Mouse (Mus musculus) neural tube, embryonic 11.5 days (tissue): Measurements from ENCODE around the gene Mlc1. TPM values are rescaled to one million over a fixed set of nuclear protein-coding genes. Genes with fewer than 3 reads are reported as not detected.

Experiments
- ATAC-seq: fragments of 200-750 bp; cut with Nextera tagmentation; 2 replicates; pipeline ENCODE4 v1.8.0; 2017; ENCODE audit warnings: moderate number of reproducible peaks, mild to moderate bottlenecking, moderate TSS enrichment, moderate library complexity; ENCODE audit not compliant: insufficient read depth, low FRiP score, low TSS enrichment
- DNase-seq: peaks from one replicate; pipeline ENCODE4 v3.0.0-alpha.2; 2015; ENCODE audit warnings: low spot score
- H3K27ac ChIP-seq: fragments of 300-500 bp; sonication (generic); 2 replicates; pipeline ENCODE4 v1.5.1; 2014; ENCODE audit warnings: low read depth, mild to moderate bottlenecking, low read length
- H3K27me3 ChIP-seq: fragments of 300-500 bp; sonication (generic); 2 replicates; pipeline ENCODE4 v1.6.1; 2014; ENCODE audit warnings: mild to moderate bottlenecking, low read length, mixed read lengths; ENCODE audit not compliant: control insufficient read depth, insufficient read depth
- H3K36me3 ChIP-seq: fragments of 300-500 bp; sonication (generic); 2 replicates; pipeline ENCODE4 v1.6.1; 2014; ENCODE audit warnings: mild to moderate bottlenecking, low read length, moderate library complexity, mixed read lengths; ENCODE audit not compliant: control insufficient read depth, insufficient read depth
- H3K4me1 ChIP-seq: fragments of 300-500 bp; sonication (generic); 2 replicates; pipeline ENCODE4 v1.6.1; 2014; ENCODE audit warnings: low read length, mixed read lengths; ENCODE audit not compliant: control insufficient read depth, insufficient read depth
- H3K4me2 ChIP-seq: fragments of 300-500 bp; sonication (generic); 2 replicates; pipeline ENCODE4 v1.6.1; 2014; ENCODE audit warnings: low read depth, mild to moderate bottlenecking, moderate library complexity
- H3K4me3 ChIP-seq: fragments of 300-500 bp; sonication (generic); 2 replicates; pipeline ENCODE4 v1.5.1; 2014; ENCODE audit warnings: low read depth, low read length
- H3K9ac ChIP-seq: fragments of 300-500 bp; sonication (generic); 2 replicates; pipeline ENCODE4 v1.6.1; 2014; ENCODE audit warnings: mild to moderate bottlenecking, low read length
- H3K9me3 ChIP-seq: fragments of 300-500 bp; sonication (generic); 2 replicates; pipeline ENCODE4 v1.6.1; 2016; ENCODE audit warnings: low read length; ENCODE audit not compliant: control insufficient read depth
- WGBS: fragments of 180-500 bp; shearing (Covaris S2); extraction: QIAGEN DNeasy Blood & Tissue Kit; methylation state at CpG from one replicate; pipeline ENCODE4 v1.1.7; 2014; 5-methylcytosine and 5-hydroxymethylcytosine counted together
- polyA plus RNA-seq: library from polyadenylated mRNA; unstranded; fragments of >200 nt; fragmentation: Nextera tagmentation; extraction: Ambion mirVana; gene quantifications from 2 replicates; pipeline ENCODE4 v1.2.1, GENCODE M21; 2014

Gene Mlc1
- polyA plus RNA-seq, 1 experiment from 2014 or later = 1.4 TPM

GRCm38 (mm10) chr15:88951246-88951645 lies 27.6 kb downstream of the Mlc1 start:
- WGBS = 84% methylated on average over 4 of the region's 4 CpGs
- Histone ChIP-seq H3K27ac (no peak overlapping the region), H3K4me1 (peaks cover 7% of the 10 kb centered on the region; the same call in 1 of the 2 replicates), H3K4me3 (no peak overlapping the region), H3K4me2 (no peak overlapping the region), H3K36me3 (no peaks in the 10 kb centered on the region), H3K9me3 (no peaks in the 10 kb centered on the region), H3K27me3 (peaks cover 16% of the 10 kb centered on the region), H3K9ac (no peak overlapping the region)
- ATAC-seq = no peak
- no peak for DNase-seq

DNA sequence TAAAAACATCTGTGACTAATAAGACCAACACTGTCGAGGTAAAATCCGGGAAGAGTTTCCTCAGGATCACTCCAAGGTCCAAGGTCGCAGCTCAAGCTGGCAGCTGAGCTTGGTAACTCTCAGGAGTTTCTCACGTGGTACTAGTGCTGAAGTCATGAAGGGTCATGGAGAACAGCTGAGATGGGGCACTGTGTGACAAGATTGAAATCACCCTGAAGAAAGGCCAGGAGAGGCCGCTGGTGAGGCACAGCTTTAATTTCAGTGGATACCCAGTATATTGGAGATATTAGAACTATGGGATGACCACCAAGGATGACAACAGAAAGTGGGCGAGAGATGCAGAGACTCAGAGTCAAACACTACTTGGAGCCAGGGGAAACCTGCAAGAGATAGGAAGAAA lies 32.0 kb downstream of the Mlc1 start:
- no peak for ATAC-seq
- H3K4me1 ChIP-seq = no peaks in the 10 kb centered on the region
- H3K27ac ChIP-seq = no peak overlapping the region
- no peak overlapping the region for H3K9ac ChIP-seq
- no peak for DNase-seq
- WGBS = 53% methylated on average over 6 of the region's 6 CpGs
- H3K9me3 ChIP-seq = no peaks in the 10 kb centered on the region
- H3K4me2 ChIP-seq = no peak overlapping the region
- H3K36me3 ChIP-seq = no peaks in the 10 kb centered on the region
- H3K4me3 ChIP-seq = no peak overlapping the region
- no peaks in the 10 kb centered on the region for H3K27me3 ChIP-seq

- Histone ChIP-seq H3K27me3 (no peaks in the 10 kb centered on the region), H3K4me1 (no peaks in the 10 kb centered on the region), H3K36me3 (no peaks in the 10 kb centered on the region), H3K27ac (no peak overlapping the region), H3K9ac (no peak overlapping the region), H3K4me2 (no peak overlapping the region), H3K9me3 (no peaks in the 10 kb centered on the region), H3K4me3 (no peak overlapping the region)
- no peak for ATAC-seq
- DNase-seq = no peak
- 92% methylated on average over 5 of the region's 5 CpGs for WGBS
These were observed 34.8 kb downstream of the Mlc1 start for GRCm38 (mm10) chr15:88943896-88944551.

- ATAC-seq (no peak), DNase-seq (no peak)
- Histone ChIP-seq H3K4me1 (no peaks in the 10 kb centered on the region), H3K9me3 (no peaks in the 10 kb centered on the region), H3K4me2 (no peak overlapping the region), H3K27ac (no peak overlapping the region), H3K9ac (no peak overlapping the region), H3K36me3 (no peaks in the 10 kb centered on the region), H3K27me3 (no peaks in the 10 kb centered on the region), H3K4me3 (no peak overlapping the region)
- 76% methylated on average over 5 of the region's 5 CpGs for WGBS
These were observed 36.0 kb downstream of the Mlc1 start for GRCm38 (mm10) chr15:88942783-88943182.

DNA sequence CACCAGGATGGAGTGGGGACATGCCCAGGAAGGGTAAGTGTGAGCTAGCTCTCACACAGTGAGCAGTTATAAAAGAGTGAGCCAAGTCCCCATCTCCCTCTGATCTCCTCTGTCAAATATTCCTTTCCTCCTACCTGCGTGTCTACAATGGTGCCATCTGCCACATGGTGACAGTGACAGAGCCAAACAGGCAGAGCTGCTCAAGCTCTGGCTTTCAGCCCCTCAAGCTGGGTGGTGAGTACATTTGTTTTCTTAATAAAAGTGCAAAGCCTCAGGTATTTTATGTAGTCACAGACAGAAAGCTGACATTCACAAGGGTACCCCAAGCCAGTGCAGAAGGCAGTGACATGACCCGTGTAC lies 41.5 kb downstream of the Mlc1 start:
- no peak overlapping the region for H3K9ac ChIP-seq
- no peaks in the 10 kb centered on the region for H3K36me3 ChIP-seq
- ATAC-seq (no peak), DNase-seq (no peak)
- H3K27ac ChIP-seq = no peak overlapping the region
- WGBS = 87% methylated on average over 2 of the region's 2 CpGs
- H3K9me3 ChIP-seq = no peaks in the 10 kb centered on the region
- no peak overlapping the region for H3K4me3 ChIP-seq
- no peaks in the 10 kb centered on the region for H3K27me3 ChIP-seq
- H3K4me2 ChIP-seq = no peak overlapping the region
- H3K4me1 ChIP-seq = no peaks in the 10 kb centered on the region

GRCm38 (mm10) chr15:88936619-88937290 lies 42.1 kb downstream of the Mlc1 start:
- DNase-seq = no peak

DNA sequence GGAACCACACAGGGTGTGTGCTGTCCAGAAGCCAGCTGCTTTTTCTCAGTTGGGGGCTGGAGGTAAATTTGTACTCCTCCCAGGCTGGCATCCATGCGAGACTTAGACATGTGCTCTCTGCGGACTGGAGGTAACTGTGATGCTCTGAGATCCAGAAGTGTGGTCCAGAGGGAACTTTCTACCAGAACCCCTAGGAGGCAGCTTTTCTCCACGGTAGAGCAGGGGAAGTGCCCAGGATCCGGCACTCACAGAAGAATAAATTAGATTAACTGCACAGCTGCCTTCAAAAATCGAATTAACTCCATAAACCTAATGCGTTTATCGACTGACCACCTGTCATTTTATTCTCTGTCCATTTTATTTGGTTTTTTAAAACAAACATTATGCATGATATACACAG lies 44.7 kb downstream of the Mlc1 start:
- no peaks in the 10 kb centered on the region for H3K9me3 ChIP-seq
- no peaks in the 10 kb centered on the region for H3K36me3 ChIP-seq
- DNase-seq (no peak), ATAC-seq (no peak)
- H3K4me3 ChIP-seq = no peak overlapping the region
- 67% methylated on average over 7 of the region's 7 CpGs for WGBS
- no peaks in the 10 kb centered on the region for H3K27me3 ChIP-seq
- H3K4me2 ChIP-seq = no peak overlapping the region
- H3K9ac ChIP-seq = no peak overlapping the region
- H3K4me1 ChIP-seq = no peaks in the 10 kb centered on the region
- no peak overlapping the region for H3K27ac ChIP-seq

More at GRCm38 (mm10) chr15:88936619-88937290, 42.1 kb downstream of the Mlc1 start:
- Histone ChIP-seq H3K4me1 (no peaks in the 10 kb centered on the region), H3K9ac (no peak overlapping the region), H3K4me2 (no peak overlapping the region), H3K27me3 (no peaks in the 10 kb centered on the region), H3K4me3 (no peak overlapping the region), H3K9me3 (no peaks in the 10 kb centered on the region), H3K36me3 (no peaks in the 10 kb centered on the region), H3K27ac (no peak overlapping the region)
- WGBS = 70% methylated on average over 6 of the region's 6 CpGs
- no peak for ATAC-seq

DNA sequence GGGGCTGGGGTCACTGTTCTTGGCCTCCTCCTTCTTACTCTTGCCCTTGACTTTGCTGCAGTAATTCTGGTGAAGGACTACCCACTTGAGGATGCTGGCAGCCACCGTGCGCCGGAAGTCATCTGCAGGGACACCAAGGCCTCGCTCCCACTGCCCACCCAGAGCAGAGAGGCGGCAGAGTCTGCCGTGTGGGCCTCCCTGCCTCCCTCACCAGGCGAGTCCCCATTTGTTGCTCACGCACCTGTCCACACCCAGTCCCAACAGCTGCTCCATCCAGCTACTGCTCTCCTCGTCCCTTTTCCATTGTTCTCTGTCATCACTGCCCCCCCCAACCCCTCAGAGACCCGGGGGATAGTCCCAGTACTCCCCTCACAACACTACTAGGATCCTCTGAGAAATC lies 46.1 kb downstream of the Mlc1 start:
- no peak overlapping the region for H3K4me3 ChIP-seq
- no peak overlapping the region for H3K4me2 ChIP-seq
- H3K9me3 ChIP-seq = no peaks in the 10 kb centered on the region
- no peaks in the 10 kb centered on the region for H3K36me3 ChIP-seq
- no peaks in the 10 kb centered on the region for H3K4me1 ChIP-seq
- DNase-seq (no peak), ATAC-seq (no peak)
- no peak overlapping the region for H3K27ac ChIP-seq
- no peak overlapping the region for H3K9ac ChIP-seq
- no peaks in the 10 kb centered on the region for H3K27me3 ChIP-seq
- 90% methylated on average over 10 of the region's 10 CpGs for WGBS

DNA sequence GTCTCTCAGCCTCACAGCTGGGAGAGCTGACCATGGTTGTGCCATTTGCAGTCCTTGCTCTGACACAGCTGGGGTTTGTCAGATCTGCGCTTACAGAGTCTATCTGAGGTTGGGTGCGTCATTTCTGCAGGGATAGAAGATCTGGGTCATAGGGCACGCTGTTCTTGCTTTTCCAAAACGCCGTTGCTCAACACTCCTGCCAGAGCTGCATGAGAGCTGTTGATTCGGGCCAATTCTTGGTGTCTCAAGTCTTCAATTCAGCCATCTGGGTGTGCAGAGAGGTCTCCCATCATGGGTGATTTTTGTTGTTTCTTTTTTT lies 56.9 kb downstream of the Mlc1 start:
- no peaks in the 10 kb centered on the region for H3K27me3 ChIP-seq
- ATAC-seq = no peak
- H3K4me1 ChIP-seq = no peaks in the 10 kb centered on the region

More for the DNA sequence above, 56.9 kb downstream of the Mlc1 start:
- no peaks in the 10 kb centered on the region for H3K36me3 ChIP-seq
- no peak for DNase-seq
- no peak overlapping the region for H3K4me2 ChIP-seq
- 75% methylated on average over 6 of the region's 6 CpGs for WGBS
- no peak overlapping the region for H3K9ac ChIP-seq
- no peaks in the 10 kb centered on the region for H3K9me3 ChIP-seq
- no peak overlapping the region for H3K27ac ChIP-seq
- no peak overlapping the region for H3K4me3 ChIP-seq
